Mouse (Mus musculus) forebrain, embryonic 12.5 days (tissue): ENCODE data around the gene Phox2a. TPM values are rescaled to one million over a fixed set of nuclear protein-coding genes. Genes with fewer than 3 reads are reported as not detected.

ENCODE experiments used
- ATAC-seq: fragments of 200-750 bp; cut with Nextera tagmentation; 2 replicates; pipeline ENCODE4 v1.8.0; 2017; ENCODE audit warnings: moderate TSS enrichment; ENCODE audit not compliant: low FRiP score
- H3K27ac ChIP-seq: fragments of 300-500 bp; sonication (generic); 2 replicates; pipeline ENCODE4 v1.5.1; 2016; ENCODE audit warnings: mild to moderate bottlenecking
- H3K27me3 ChIP-seq: fragments of 300-500 bp; sonication (generic); 2 replicates; pipeline ENCODE4 v1.6.1; 2016; ENCODE audit warnings: mild to moderate bottlenecking
- H3K36me3 ChIP-seq: fragments of 300-500 bp; sonication (generic); replicated peaks from 2 replicates; pipeline ENCODE4 v1.6.1; 2016; ENCODE audit warnings: mild to moderate bottlenecking
- H3K4me1 ChIP-seq: fragments of 300-500 bp; sonication (generic); 2 replicates; pipeline ENCODE4 v1.6.1; 2016
- H3K4me2 ChIP-seq: fragments of 300-500 bp; sonication (generic); 2 replicates; pipeline ENCODE4 v1.6.1; 2016; ENCODE audit warnings: mild to moderate bottlenecking, moderate library complexity
- H3K4me3 ChIP-seq: fragments of 300-500 bp; sonication (generic); replicated peaks from 2 replicates; pipeline ENCODE4 v1.5.1; 2016; ENCODE audit warnings: mild to moderate bottlenecking
- H3K9ac ChIP-seq: fragments of 300-500 bp; sonication (generic); 2 replicates; pipeline ENCODE4 v1.6.1; 2016; ENCODE audit warnings: mild to moderate bottlenecking
- H3K9me3 ChIP-seq: fragments of 300-500 bp; sonication (generic); 2 replicates; pipeline ENCODE4 v1.6.1; 2016
- WGBS: fragments of 180-500 bp; shearing (Covaris S2); methylation state at CpG from one replicate; pipeline ENCODE4 v1.1.7; 2016; 5-methylcytosine and 5-hydroxymethylcytosine counted together
- polyA plus RNA-seq: library from polyadenylated mRNA; unstranded; fragments of >200 nt; fragmentation: Nextera tagmentation; extraction: Ambion mirVana; gene quantifications from 2 replicates; pipeline ENCODE4 v1.2.1, GENCODE M21; 2016

The Phox2a gene
- polyA plus RNA-seq, 1 experiment from 2014 or later, result not detected

DNA sequence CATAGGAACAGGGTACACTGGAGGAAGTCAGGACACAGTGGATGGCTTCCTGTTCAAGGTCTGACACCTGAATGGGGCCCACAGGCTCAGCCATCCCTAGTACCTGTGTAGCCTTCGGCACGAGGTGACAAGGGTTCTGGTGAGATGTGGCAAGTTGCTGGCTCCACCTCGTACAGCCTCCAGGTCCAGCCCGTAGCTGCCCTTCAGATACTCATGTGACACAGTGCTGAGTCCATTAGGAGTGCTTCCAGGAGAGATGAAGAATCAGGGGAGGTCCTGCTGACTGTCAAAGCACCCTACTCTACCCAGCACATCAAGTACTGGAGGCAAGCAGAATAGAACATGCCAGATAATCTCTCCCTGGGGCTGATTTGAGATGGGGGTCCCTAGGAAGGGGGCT lies 14.3 kb downstream of the Phox2a start:
- WGBS, result 91% methylated on average over 4 of the region's 4 CpGs
- H3K36me3 ChIP-seq, result peaks cover 68% of the 10 kb centered on the region
- no peaks in the 10 kb centered on the region for H3K27me3 ChIP-seq

GRCm38 (mm10) chr7:101833352-101833751 lies 15.2 kb downstream of the Phox2a start:
- no peak for ATAC-seq
- no peaks in the 10 kb centered on the region for H3K9me3 ChIP-seq
- peaks cover 46% of the 10 kb centered on the region for H3K4me1 ChIP-seq
- no peaks in the 10 kb centered on the region for H3K27me3 ChIP-seq
- peaks cover 58% of the 10 kb centered on the region for H3K36me3 ChIP-seq
- no peak overlapping the region for H3K27ac ChIP-seq
- H3K4me3 ChIP-seq, result no peak overlapping the region
- WGBS, result 77% methylated on average over 5 of the region's 5 CpGs
- no peak overlapping the region for H3K4me2 ChIP-seq
- no peak overlapping the region for H3K9ac ChIP-seq

More for the DNA sequence above, 14.3 kb downstream of the Phox2a start:
- ATAC-seq, result no peak
- no peak overlapping the region for H3K4me2 ChIP-seq
- no peak overlapping the region for H3K9ac ChIP-seq
- no peaks in the 10 kb centered on the region for H3K9me3 ChIP-seq
- no peak overlapping the region for H3K4me3 ChIP-seq
- no peak overlapping the region for H3K27ac ChIP-seq
- H3K4me1 ChIP-seq, result peaks cover 43% of the 10 kb centered on the region

- no peak for ATAC-seq
- H3K9ac ChIP-seq, result no peak overlapping the region
- 70% methylated on average over 3 of the region's 3 CpGs for WGBS
- peak overlapping the region; percentile 90 for H3K4me2 ChIP-seq
- H3K27ac ChIP-seq, result peak overlapping the region; percentile 71
- no peaks in the 10 kb centered on the region for H3K9me3 ChIP-seq
- H3K4me3 ChIP-seq, result no peak overlapping the region; the same call in 1 of the 2 replicates
- H3K4me1 ChIP-seq, result peaks cover 53% of the 10 kb centered on the region
- H3K36me3 ChIP-seq, result peaks cover 51% of the 10 kb centered on the region
- no peaks in the 10 kb centered on the region for H3K27me3 ChIP-seq
Measured at GRCm38 (mm10) chr7:101833916-101834584, 15.9 kb downstream of the Phox2a start.

GRCm38 (mm10) chr7:101834903-101835302 lies 16.8 kb downstream of the Phox2a start:
- H3K4me2 ChIP-seq, result peak overlapping the region; percentile 90
- no peaks in the 10 kb centered on the region for H3K9me3 ChIP-seq
- no peak for ATAC-seq
- H3K27ac ChIP-seq, result peak overlapping the region; percentile 71
- peaks cover 43% of the 10 kb centered on the region for H3K36me3 ChIP-seq
- peaks cover 53% of the 10 kb centered on the region for H3K4me1 ChIP-seq
- peak overlapping the region; percentile 44; the same call in 1 of the 2 replicates for H3K9ac ChIP-seq
- H3K4me3 ChIP-seq, result peak overlapping the region; percentile 13; the same call in 1 of the 2 replicates
- WGBS, result 69% methylated on average over 3 of the region's 3 CpGs
- no peaks in the 10 kb centered on the region for H3K27me3 ChIP-seq

GRCm38 (mm10) chr7:101835457-101836109 lies 17.5 kb downstream of the Phox2a start:
- Histone ChIP-seq H3K9me3 (no peaks in the 10 kb centered on the region), H3K27ac (peak overlapping the region; percentile 89)
- no peak for ATAC-seq

DNA sequence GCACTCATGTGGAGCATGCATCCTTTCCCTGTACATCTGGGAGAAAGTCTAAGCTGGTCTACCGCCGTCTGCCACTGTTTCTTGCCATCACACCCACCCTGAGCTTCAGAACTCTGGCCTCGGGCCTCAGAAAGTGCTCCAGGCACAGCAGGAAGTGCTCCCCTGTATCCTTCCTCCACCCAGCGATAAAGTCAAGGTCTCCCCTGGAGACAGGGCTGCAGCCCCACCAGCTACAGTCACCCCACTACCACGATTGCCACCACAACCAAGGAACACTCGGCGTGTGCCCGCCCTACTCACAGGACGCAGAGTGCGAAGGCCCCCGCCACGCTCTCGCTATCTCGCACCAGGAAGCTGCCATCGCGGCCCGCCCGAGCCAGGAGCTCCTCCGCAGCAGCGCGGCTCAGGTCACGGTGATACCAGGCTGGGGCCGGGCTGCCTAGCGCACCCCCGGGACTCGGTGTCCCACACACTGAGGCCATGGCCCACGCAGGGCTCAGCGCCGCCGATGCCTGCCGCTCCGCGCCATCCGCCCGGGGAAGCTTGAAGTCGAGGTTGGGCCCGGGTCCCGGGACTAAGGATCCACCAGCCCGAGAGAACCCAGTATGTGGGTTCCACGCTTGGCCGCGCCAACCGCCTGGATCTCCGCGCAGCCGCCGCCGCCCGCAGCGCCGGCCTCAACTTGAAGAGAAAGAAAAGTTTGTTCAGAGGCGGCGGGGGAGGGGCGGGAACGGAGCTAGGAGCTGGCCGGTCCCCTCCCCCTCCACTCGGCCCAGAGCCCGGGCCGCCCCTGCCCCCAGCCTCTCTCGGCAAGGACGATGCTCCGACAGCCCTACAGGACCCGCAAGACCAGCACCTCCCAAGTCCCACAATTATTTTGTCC lies 18.4 kb downstream of the Phox2a start:
- ATAC-seq, result peak; percentile 72
- 0% methylated on average over 55 of the region's 63 CpGs for WGBS
- no peaks in the 10 kb centered on the region for H3K27me3 ChIP-seq
- H3K4me2 ChIP-seq, result peak overlapping the region; percentile 90
- H3K36me3 ChIP-seq, result peaks cover 27% of the 10 kb centered on the region
- no peaks in the 10 kb centered on the region for H3K9me3 ChIP-seq
- peak overlapping the region; percentile 82 for H3K4me3 ChIP-seq
- H3K9ac ChIP-seq, result peak overlapping the region; percentile 96
- peaks cover 53% of the 10 kb centered on the region for H3K4me1 ChIP-seq
- peak overlapping the region; percentile 89 for H3K27ac ChIP-seq

More at GRCm38 (mm10) chr7:101835457-101836109, 17.5 kb downstream of the Phox2a start:
- 51% methylated on average over 5 of the region's 5 CpGs for WGBS
- Histone ChIP-seq H3K4me2 (peak overlapping the region; percentile 90), H3K4me3 (peak overlapping the region; percentile 82), H3K4me1 (peaks cover 53% of the 10 kb centered on the region), H3K9ac (peak overlapping the region; percentile 96), H3K36me3 (peaks cover 36% of the 10 kb centered on the region), H3K27me3 (no peaks in the 10 kb centered on the region)

DNA sequence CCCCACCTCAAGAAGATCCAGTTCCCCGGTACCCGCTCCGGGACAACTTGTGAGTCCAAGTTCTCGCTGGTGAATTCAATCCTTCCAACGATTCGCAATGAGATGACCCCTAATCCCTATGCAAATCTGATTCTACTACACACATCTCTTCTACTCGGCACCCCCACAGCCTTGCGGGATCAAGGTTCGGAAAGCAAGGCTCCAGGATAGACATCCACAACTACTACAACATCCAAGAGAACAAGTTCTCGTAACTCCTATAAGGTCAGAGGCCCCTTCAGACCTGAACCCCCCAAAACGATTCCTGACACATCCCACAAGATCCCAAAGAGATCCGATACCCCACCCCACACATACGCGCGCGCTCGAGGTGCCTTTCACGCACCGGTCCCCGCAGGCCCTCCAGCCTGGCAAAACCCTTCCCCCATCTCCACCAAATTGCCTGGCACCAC lies 19.1 kb downstream of the Phox2a start:
- Histone ChIP-seq H3K9me3 (no peaks in the 10 kb centered on the region), H3K27me3 (no peaks in the 10 kb centered on the region), H3K27ac (peak overlapping the region; percentile 89), H3K4me3 (peak overlapping the region; percentile 82), H3K9ac (peak overlapping the region; percentile 96), H3K36me3 (peaks cover 20% of the 10 kb centered on the region), H3K4me2 (peak overlapping the region; percentile 90), H3K4me1 (peaks cover 53% of the 10 kb centered on the region)
- ATAC-seq, result peak; percentile 9
- under 1% methylated on average over 20 of the region's 20 CpGs for WGBS

GRCm38 (mm10) chr7:101837606-101838471 lies 19.7 kb downstream of the Phox2a start, which contains the start of gene Inppl1:
Gene Inppl1 (minus strand): TSS chr7:101838229.
- peak within 1 kb of the TSS; percentile 90 for H3K4me2 ChIP-seq
- H3K9ac ChIP-seq, result peak within 1 kb of the TSS; percentile 96
- no peaks in the 10 kb centered on the region for H3K27me3 ChIP-seq
- peak within 1 kb of the TSS; percentile 82 for H3K4me3 ChIP-seq
- under 1% methylated on average over 64 of the region's 64 CpGs for WGBS
- H3K36me3 ChIP-seq, result peaks cover 14% of the 10 kb centered on the region
- peaks cover 53% of the 10 kb centered on the region for H3K4me1 ChIP-seq
- H3K9me3 ChIP-seq, result no peaks in the 10 kb centered on the region
- ATAC-seq, result peak; percentile 77
- H3K27ac ChIP-seq, result peak within 1 kb of the TSS; percentile 89

DNA sequence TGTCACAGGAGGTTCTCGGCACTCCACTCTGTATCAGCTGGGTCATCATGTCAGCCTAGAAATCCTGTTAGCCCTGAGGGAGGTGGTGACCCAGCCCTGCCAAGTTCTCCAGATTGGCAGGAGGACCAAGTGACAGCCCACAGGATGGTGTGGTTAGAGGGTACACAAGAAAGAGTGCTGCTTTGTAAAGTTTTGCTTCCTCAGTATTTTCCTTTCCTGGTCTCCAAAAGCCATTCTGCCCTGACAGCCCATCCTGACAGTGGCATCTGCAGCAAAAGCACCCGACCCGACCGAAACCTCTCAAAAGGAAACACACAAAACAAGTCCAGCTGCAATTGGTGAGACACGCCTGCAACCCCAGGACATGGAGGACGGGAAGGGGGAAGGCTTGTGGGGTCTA lies 26.1 kb downstream of the Phox2a start:
- no peak overlapping the region for H3K9ac ChIP-seq
- H3K4me1 ChIP-seq, result no peaks in the 10 kb centered on the region
- no peak for ATAC-seq
- no peaks in the 10 kb centered on the region for H3K36me3 ChIP-seq
- no peak overlapping the region for H3K27ac ChIP-seq
- H3K4me2 ChIP-seq, result no peak overlapping the region
- no peaks in the 10 kb centered on the region for H3K27me3 ChIP-seq
- WGBS, result 83% methylated on average over 6 of the region's 6 CpGs
- no peak overlapping the region for H3K4me3 ChIP-seq
- no peaks in the 10 kb centered on the region for H3K9me3 ChIP-seq

GRCm38 (mm10) chr7:101847934-101848333 lies 29.8 kb downstream of the Phox2a start:
- Histone ChIP-seq H3K4me2 (no peak overlapping the region), H3K36me3 (no peaks in the 10 kb centered on the region), H3K27ac (no peak overlapping the region), H3K9me3 (no peaks in the 10 kb centered on the region), H3K9ac (no peak overlapping the region), H3K4me3 (no peak overlapping the region), H3K4me1 (no peaks in the 10 kb centered on the region), H3K27me3 (no peaks in the 10 kb centered on the region)
- WGBS, result 97% methylated on average over 1 of the region's 1 CpGs
- ATAC-seq, result no peak

GRCm38 (mm10) chr7:101851689-101852088 lies 33.6 kb downstream of the Phox2a start:
- Histone ChIP-seq H3K9ac (no peak overlapping the region), H3K4me1 (no peaks in the 10 kb centered on the region), H3K4me3 (no peak overlapping the region), H3K27me3 (no peaks in the 10 kb centered on the region), H3K27ac (no peak overlapping the region), H3K9me3 (no peaks in the 10 kb centered on the region), H3K36me3 (no peaks in the 10 kb centered on the region), H3K4me2 (no peak overlapping the region)
- 81% methylated on average over 6 of the region's 6 CpGs for WGBS
- no peak for ATAC-seq
